Mouse (Mus musculus) fibroblast of lung, adult 2 months (primary cell): ENCODE results near the gene Slc4a5.
A peak's percentile ranks its signal among the peaks of the same experiment; 100 is the strongest.
"Not testable (repeated sequence)": the region's sequence is repeated elsewhere in the genome, so short reads cannot be mapped to it uniquely, and the experiment has no call there.

Experiments
- DNase-seq: peaks from one replicate; pipeline ENCODE4 v3.0.0-alpha.2; 2011; ENCODE audit warnings: low read depth

The Slc4a5 gene

GRCm38 (mm10) chr6:83311206-83311605 lies 91.6 kb downstream of the Slc4a5 start:
- DNase-seq = no peak

- no peak for DNase-seq
Observed at GRCm38 (mm10) chr6:83312021-83312420, 92.4 kb downstream of the Slc4a5 start.

- no peak for DNase-seq
Observed at GRCm38 (mm10) chr6:83312514-83312913, 92.9 kb downstream of the Slc4a5 start.

- no peak for DNase-seq
Observed at GRCm38 (mm10) chr6:83315293-83315692, 95.7 kb downstream of the Slc4a5 start.

- no peak for DNase-seq
Observed at GRCm38 (mm10) chr6:83316022-83316421, 96.4 kb downstream of the Slc4a5 start.

GRCm38 (mm10) chr6:83317108-83317741 lies 97.6 kb downstream of the Slc4a5 start:
- DNase-seq = peak; percentile 67

GRCm38 (mm10) chr6:83321927-83322326 lies 102.3 kb downstream of the Slc4a5 start:
- no peak for DNase-seq

- DNase-seq = no peak
Observed at GRCm38 (mm10) chr6:83322794-83323193, 103.2 kb downstream of the Slc4a5 start.

GRCm38 (mm10) chr6:83323652-83324419 lies 104.2 kb downstream of the Slc4a5 start:
- no peak for DNase-seq

GRCm38 (mm10) chr6:83325525-83326393 lies 106.1 kb downstream of the Slc4a5 start, which contains the start of the genes Mthfd2 and Mob1a:
Mthfd2 (minus strand) TSS chr6:83325908.
Mob1a (plus strand) TSS chr6:83326016.
- peak; percentile 90 for DNase-seq

- no peak for DNase-seq
Observed at GRCm38 (mm10) chr6:83326394-83326736, 106.7 kb downstream of the Slc4a5 start.

- no peak for DNase-seq
Observed at GRCm38 (mm10) chr6:83326761-83327160, 107.1 kb downstream of the Slc4a5 start.

- DNase-seq = no peak
Observed at GRCm38 (mm10) chr6:83327591-83328190, 108.1 kb downstream of the Slc4a5 start.

GRCm38 (mm10) chr6:83341387-83341786 lies 121.8 kb downstream of the Slc4a5 start:
- DNase-seq = no peak

- DNase-seq = no peak
Observed at GRCm38 (mm10) chr6:83342957-83343356, 123.3 kb downstream of the Slc4a5 start.

- not testable (repeated sequence) for DNase-seq
Observed at GRCm38 (mm10) chr6:83345285-83345684, 125.7 kb downstream of the Slc4a5 start.

- DNase-seq = no peak
Observed at GRCm38 (mm10) chr6:83347916-83348315, 128.3 kb downstream of the Slc4a5 start.

GRCm38 (mm10) chr6:83348873-83349272 lies 129.2 kb downstream of the Slc4a5 start, which contains the start of gene Bola3:
Bola3 (plus strand) TSS chr6:83349147.
- peak; percentile 16 for DNase-seq

GRCm38 (mm10) chr6:83349274-83349958 lies 129.8 kb downstream of the Slc4a5 start:
- peak; percentile 23 for DNase-seq

GRCm38 (mm10) chr6:83350172-83350571 lies 130.5 kb downstream of the Slc4a5 start:
- DNase-seq = no peak

GRCm38 (mm10) chr6:83350851-83351405 lies 131.3 kb downstream of the Slc4a5 start:
- no peak for DNase-seq
